Comparison of ENCODE assay signal across 7 mouse cellular contexts in genomic region chr10:57847916-57848682, GRCm38 (mm10). TPM values are rescaled to one million over a fixed set of nuclear protein-coding genes. Genes with fewer than 3 reads are reported as not detected.
A peak's percentile ranks its signal among the peaks of the same experiment; 100 is the strongest.
DNase-seq lines count a peak whose midpoint lies in the region; ATAC-seq lines count a peak whose summit lies in the region.

No protein-coding gene starts in this region.

- intact Hi-C loops in gastrocnemius, postnatal 36 days (cut with DNase I), result no loop called here

- no peaks in the 10 kb centered on the region for H3K36me3 ChIP-seq in embryonic facial prominence, embryonic 12.5 days
- H3K36me3 ChIP-seq in midbrain, embryonic 14.5 days (ENCODE audit: control insufficient read depth, insufficient read depth, low read length), result no peaks in the 10 kb centered on the region

- no peaks in the 10 kb centered on the region for H3K4me1 ChIP-seq in embryonic facial prominence, embryonic 12.5 days
- H3K4me1 ChIP-seq in midbrain, embryonic 14.5 days (ENCODE audit: control insufficient read depth, insufficient read depth, low read length), result no peaks in the 10 kb centered on the region

- WGBS in embryonic facial prominence, embryonic 12.5 days, result 56% methylated on average over 5 of the region's 6 CpGs
- whole genome bisulfite sequencing in midbrain, embryonic 14.5 days, result 48% methylated on average over 5 of the region's 6 CpGs

- no peak overlapping the region for H3K4me3 ChIP-seq in embryonic facial prominence, embryonic 12.5 days
- no peak overlapping the region for H3K4me3 ChIP-seq in midbrain, embryonic 14.5 days (replicated peaks; ENCODE audit: low read depth, low read length)

- no peak overlapping the region for H3K9ac ChIP-seq in embryonic facial prominence, embryonic 12.5 days
- no peak overlapping the region for H3K9ac ChIP-seq in midbrain, embryonic 14.5 days (replicated peaks; ENCODE audit: low read length)

- ATAC-seq in embryonic facial prominence, embryonic 12.5 days (ENCODE audit: insufficient number of reproducible peaks, insufficient read depth, low FRiP score, low TSS enrichment), result 0 out of 2 replicates have a peak, but pooled peaks have one; percentile 41
- ATAC-seq in midbrain, embryonic 14.5 days (ENCODE audit: low FRiP score, low TSS enrichment), result peak; percentile 85

- no peak overlapping the region for H3K27ac ChIP-seq in embryonic facial prominence, embryonic 12.5 days
- no peak overlapping the region for H3K27ac ChIP-seq in midbrain, embryonic 14.5 days (replicated peaks; ENCODE audit: low read depth, low read length)

- no peak overlapping the region for H3K4me2 ChIP-seq in embryonic facial prominence, embryonic 12.5 days (replicated peaks)
- no peak overlapping the region for H3K4me2 ChIP-seq in midbrain, embryonic 14.5 days (ENCODE audit: low read length)

- H3K9me3 ChIP-seq in embryonic facial prominence, embryonic 12.5 days, result no peaks in the 10 kb centered on the region
- H3K9me3 ChIP-seq in midbrain, embryonic 14.5 days (ENCODE audit: control insufficient read depth, low read length), result no peaks in the 10 kb centered on the region

- H3K27me3 ChIP-seq in embryonic facial prominence, embryonic 12.5 days, result no peaks in the 10 kb centered on the region
- H3K27me3 ChIP-seq in midbrain, embryonic 14.5 days (ENCODE audit: control insufficient read depth, insufficient read depth, low read length), result no peaks in the 10 kb centered on the region

- DNase-seq in right cerebral cortex, adult 18-20 months, result peak; percentile 12
- no peak for DNase-seq in right cerebral cortex, postnatal 36 days (ENCODE audit: low spot score in 2 of 2)
- DNase-seq in ZHBTc4 (ENCODE audit: low read depth, low spot score), result peak; percentile 80
- DNase-seq in kidney, postnatal 10 days, result peak; percentile 37
- peak; percentile 90 for DNase-seq in midbrain, embryonic 14.5 days
- no peak for DNase-seq in gastrocnemius, postnatal 36 days

RNA-seq across cellular contexts. Expression of gene Smpdl3a, which starts 54.0 kb away (rescaled TPM):
- polyA plus RNA-seq in embryonic facial prominence, embryonic 12.5 days (2016; fragmentation: Nextera tagmentation; extraction: Ambion mirVana), result 10.5 and 10.7 TPM in 2 replicates
- 16.6 and 18.7 TPM in 2 replicates for polyA plus RNA-seq in midbrain, embryonic 14.5 days (2014; fragmentation: Nextera tagmentation; extraction: Ambion mirVana)
- 10 to 100 TPM; 47.5 to 55.1 TPM for total RNA-seq in gastrocnemius, postnatal 36 days (2021)

Comparison
In these comparisons a context has a peak if more than half of its experiments do, and no peak if none do; other contexts are left out.
1. DNase-seq: peak in right cerebral cortex, adult 18-20 months (single experiment), ZHBTc4 (single experiment), kidney, postnatal 10 days (single experiment) and midbrain, embryonic 14.5 days (single experiment); none in right cerebral cortex, postnatal 36 days (0 of 2) and gastrocnemius, postnatal 36 days (0 of 2).